ENCODE assay signal across 25 mouse cellular contexts in the genomic region with DNA sequence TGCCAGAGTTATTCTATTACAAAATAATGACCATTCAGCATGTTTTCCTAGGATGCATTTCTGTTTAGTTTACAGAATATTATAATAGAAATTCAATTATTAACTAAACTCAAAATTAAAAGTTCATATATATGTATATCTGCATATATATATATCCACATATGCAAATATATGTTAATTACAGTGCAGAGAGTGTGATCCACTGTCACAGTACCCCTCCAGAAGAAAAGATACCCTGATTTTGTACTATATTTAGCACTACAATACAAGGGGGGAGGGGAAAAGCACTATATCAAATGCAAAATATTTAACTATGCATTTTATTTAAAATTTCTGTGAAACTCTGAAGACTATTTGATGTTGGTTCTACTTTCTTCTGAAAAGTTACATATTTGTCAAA.
"Had no signal": no experiment of that assay in that cellular context is flagged by ENCODE, and none has a peak within 500 bp of the region (broad histone marks: within the 10 kb centered on the region; RNA-seq: fewer than 3 reads in every experiment).

No protein-coding gene starts in this region.

- H3K4me3 ChIP-seq: gastrocnemius, adult 2 months; heart, embryonic 10.5 days; heart, embryonic 12.5 days; hindbrain, embryonic 10.5 days; hindbrain, embryonic 12.5 days; hindbrain, embryonic 15.5 days; intestine, embryonic 15.5 days; layer of hippocampus, adult 2 months; limb, embryonic 13.5 days; limb, embryonic 15.5 days; liver, embryonic 12.5 days had no signal

- H3K4me2 ChIP-seq: heart, embryonic 12.5 days; hindbrain, embryonic 12.5 days; hindbrain, embryonic 15.5 days; intestine, embryonic 15.5 days; limb, embryonic 13.5 days; limb, embryonic 15.5 days; liver, embryonic 12.5 days had no signal

- H3K27me3 ChIP-seq: heart, embryonic 12.5 days; hindbrain, embryonic 12.5 days; hindbrain, embryonic 15.5 days; intestine, embryonic 15.5 days; limb, embryonic 13.5 days; limb, embryonic 15.5 days; liver, embryonic 12.5 days had no signal

- H3K36me3 ChIP-seq: heart, embryonic 10.5 days; heart, embryonic 12.5 days; hindbrain, embryonic 10.5 days; hindbrain, embryonic 12.5 days; hindbrain, embryonic 15.5 days; intestine, embryonic 15.5 days; limb, embryonic 13.5 days; limb, embryonic 15.5 days; liver, embryonic 12.5 days had no signal

- H3K9ac ChIP-seq: heart, embryonic 12.5 days; hindbrain, embryonic 12.5 days; hindbrain, embryonic 15.5 days; intestine, embryonic 15.5 days; limb, embryonic 13.5 days; limb, embryonic 15.5 days; liver, embryonic 12.5 days had no signal

- H3K9me3 ChIP-seq: heart, embryonic 10.5 days; heart, embryonic 12.5 days; hindbrain, embryonic 10.5 days; hindbrain, embryonic 12.5 days; hindbrain, embryonic 15.5 days; intestine, embryonic 15.5 days; limb, embryonic 13.5 days; limb, embryonic 15.5 days; liver, embryonic 12.5 days had no signal

- H3K27ac ChIP-seq: gastrocnemius, adult 2 months; heart, embryonic 10.5 days; hindbrain, embryonic 10.5 days; hindbrain, embryonic 12.5 days; hindbrain, embryonic 15.5 days; intestine, embryonic 15.5 days; layer of hippocampus, adult 2 months; limb, embryonic 13.5 days; limb, embryonic 15.5 days; liver, embryonic 12.5 days had no signal

- H3K4me1 ChIP-seq: heart, embryonic 10.5 days; heart, embryonic 12.5 days; hindbrain, embryonic 10.5 days; hindbrain, embryonic 12.5 days; hindbrain, embryonic 15.5 days; intestine, embryonic 15.5 days; limb, embryonic 13.5 days; limb, embryonic 15.5 days; liver, embryonic 12.5 days had no signal

- DNase-seq: gastrocnemius, adult 2 months; gastrocnemius, postnatal 10 days; gastrocnemius, postnatal 25 days; heart, adult 18-20 months; heart, postnatal 10 days; heart, postnatal 4 days; kidney, adult 18-20 months; kidney, adult 8-10 months; kidney, postnatal 10 days; kidney, postnatal 25 days; kidney, postnatal 4 days; layer of hippocampus, postnatal 36 days; left cerebral cortex, postnatal 4 days had no signal

- ATAC-seq: inflammation-experienced regulatory T-cells, adult 6 months; intestine, embryonic 15.5 days; intestine, postnatal 0 days; liver, embryonic 12.5 days had no signal
